Mouse (Mus musculus) kidney, embryonic 14.5 days (tissue): ENCODE measurements around the gene Maff. TPM values are rescaled to one million over a fixed set of nuclear protein-coding genes. Genes with fewer than 3 reads are reported as not detected.
A peak's percentile ranks its signal among the peaks of the same experiment; 100 is the strongest.

Experiments used
- ATAC-seq: fragments of 200-750 bp; cut with Nextera tagmentation; 2 replicates; pipeline ENCODE4 v1.8.0; 2017; ENCODE audit warnings: moderate number of reproducible peaks, mild to moderate bottlenecking, moderate TSS enrichment, moderate library complexity; ENCODE audit not compliant: low FRiP score, low TSS enrichment
- H3K27ac ChIP-seq: fragments of 300-500 bp; sonication (generic); 2 replicates; pipeline ENCODE4 v1.5.1; 2014; ENCODE audit warnings: low read depth, mild to moderate bottlenecking, low read length, moderate library complexity, mixed read lengths
- H3K27me3 ChIP-seq: fragments of 300-500 bp; sonication (generic); 2 replicates; pipeline ENCODE4 v1.6.1; 2014; ENCODE audit warnings: mild to moderate bottlenecking, low read length; ENCODE audit not compliant: control insufficient read depth, insufficient read depth
- H3K36me3 ChIP-seq: fragments of 300-500 bp; sonication (generic); 2 replicates; pipeline ENCODE4 v1.6.1; 2014; ENCODE audit warnings: low read length, mixed read lengths; ENCODE audit not compliant: control insufficient read depth, insufficient read depth
- H3K4me1 ChIP-seq: fragments of 300-500 bp; sonication (generic); 2 replicates; pipeline ENCODE4 v1.6.1; 2014; ENCODE audit warnings: low read length, mixed read lengths; ENCODE audit not compliant: control insufficient read depth, insufficient read depth
- H3K4me2 ChIP-seq: fragments of 300-500 bp; sonication (generic); replicated peaks from 2 replicates; pipeline ENCODE4 v1.6.1; 2014; ENCODE audit warnings: low read depth, mild to moderate bottlenecking, low read length
- H3K4me3 ChIP-seq: fragments of 300-500 bp; sonication (generic); 2 replicates; pipeline ENCODE4 v1.5.1; 2014; ENCODE audit warnings: mild to moderate bottlenecking, low read length
- H3K9ac ChIP-seq: fragments of 300-500 bp; sonication (generic); 2 replicates; pipeline ENCODE4 v1.6.1; 2014; ENCODE audit warnings: low read depth, mild to moderate bottlenecking, low read length, moderate library complexity
- H3K9me3 ChIP-seq: fragments of 300-500 bp; sonication (generic); 2 replicates; pipeline ENCODE4 v1.6.1; 2016; ENCODE audit warnings: low read length; ENCODE audit not compliant: control insufficient read depth
- WGBS: fragments of 180-500 bp; shearing (Covaris S2); extraction: QIAGEN DNeasy Blood & Tissue Kit; methylation state at CpG from one replicate; pipeline ENCODE4 v1.1.7; 2014; 5-methylcytosine and 5-hydroxymethylcytosine counted together
- polyA plus RNA-seq: library from polyadenylated mRNA; unstranded; fragments of >200 nt; fragmentation: Nextera tagmentation; extraction: Ambion mirVana; gene quantifications from 2 replicates; pipeline ENCODE4 v1.2.1, GENCODE M21; 2014

Maff gene
- polyA plus RNA-seq: 3.4 and 3.6 TPM in 2 replicates

DNA sequence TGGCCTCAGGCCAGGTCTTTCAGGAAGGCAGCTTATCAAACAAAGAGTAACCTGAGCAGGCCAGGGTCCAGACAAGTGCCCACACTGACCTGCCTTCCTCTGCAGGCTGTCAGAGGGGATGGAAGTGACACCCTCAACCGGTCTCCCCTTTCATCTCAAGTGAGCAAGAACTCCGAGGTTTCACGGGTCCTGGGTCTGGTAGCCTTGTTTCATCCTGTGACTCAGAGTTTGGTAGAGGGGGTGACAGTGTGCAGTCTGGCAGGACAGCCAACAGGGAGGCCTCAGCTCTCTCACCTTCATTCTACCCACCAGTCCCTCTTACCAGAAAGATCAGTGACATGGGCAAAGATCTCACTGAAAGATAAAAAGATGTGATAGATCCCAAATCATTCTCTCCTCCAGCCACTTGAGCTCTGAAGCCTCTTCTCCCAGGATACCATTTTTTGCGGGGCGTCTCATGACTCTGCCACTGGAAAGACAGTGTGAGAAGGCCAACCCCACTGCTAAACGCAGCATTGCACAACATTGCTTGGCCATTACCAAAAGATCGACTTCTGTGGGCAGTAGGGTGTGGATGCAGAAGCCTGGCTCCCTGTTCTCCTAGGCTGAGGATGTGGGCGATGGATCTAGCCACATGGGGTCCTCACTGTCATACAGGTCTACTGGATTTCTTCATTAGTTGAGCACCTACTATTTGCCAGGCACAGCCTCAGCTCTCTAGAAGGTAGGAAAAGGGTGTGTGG, at the start of gene Maff:
TSS of gene Maff (plus strand) at position 571 of the 743 bp plus-strand sequence.
- no peak for ATAC-seq
- Histone ChIP-seq H3K4me3 (peak within 1 kb of the TSS; percentile 62), H3K4me2 (peak within 1 kb of the TSS; percentile 85), H3K4me1 (peaks cover 8% of the 10 kb centered on the region), H3K9ac (peak within 1 kb of the TSS; percentile 79), H3K27me3 (no peaks in the 10 kb centered on the region), H3K36me3 (no peaks in the 10 kb centered on the region), H3K27ac (peak within 1 kb of the TSS; percentile 92), H3K9me3 (no peaks in the 10 kb centered on the region)
- WGBS: 52% methylated on average over 8 of the region's 8 CpGs

DNA sequence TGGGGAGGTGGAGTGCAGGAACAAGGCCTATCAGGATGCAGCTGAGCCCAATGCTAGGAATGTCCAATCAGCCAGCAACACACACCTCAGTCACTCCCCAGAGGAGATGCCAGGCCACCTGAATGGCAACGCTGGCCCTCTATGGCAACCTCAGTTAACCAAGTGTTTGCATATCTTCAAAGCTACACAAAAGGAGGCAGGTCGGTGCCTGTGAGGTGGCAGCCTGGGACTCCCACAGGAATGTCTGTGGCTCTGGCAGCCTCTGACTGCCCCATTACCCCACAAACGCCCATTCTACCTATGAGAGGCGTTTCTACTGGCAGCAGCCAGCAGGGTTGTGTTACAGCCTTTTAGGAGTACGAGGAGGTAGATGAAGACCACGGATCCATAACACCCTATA, 47.9 kb upstream of the Maff start:
- no peak for ATAC-seq
- 89% methylated on average over 6 of the region's 6 CpGs for WGBS

DNA sequence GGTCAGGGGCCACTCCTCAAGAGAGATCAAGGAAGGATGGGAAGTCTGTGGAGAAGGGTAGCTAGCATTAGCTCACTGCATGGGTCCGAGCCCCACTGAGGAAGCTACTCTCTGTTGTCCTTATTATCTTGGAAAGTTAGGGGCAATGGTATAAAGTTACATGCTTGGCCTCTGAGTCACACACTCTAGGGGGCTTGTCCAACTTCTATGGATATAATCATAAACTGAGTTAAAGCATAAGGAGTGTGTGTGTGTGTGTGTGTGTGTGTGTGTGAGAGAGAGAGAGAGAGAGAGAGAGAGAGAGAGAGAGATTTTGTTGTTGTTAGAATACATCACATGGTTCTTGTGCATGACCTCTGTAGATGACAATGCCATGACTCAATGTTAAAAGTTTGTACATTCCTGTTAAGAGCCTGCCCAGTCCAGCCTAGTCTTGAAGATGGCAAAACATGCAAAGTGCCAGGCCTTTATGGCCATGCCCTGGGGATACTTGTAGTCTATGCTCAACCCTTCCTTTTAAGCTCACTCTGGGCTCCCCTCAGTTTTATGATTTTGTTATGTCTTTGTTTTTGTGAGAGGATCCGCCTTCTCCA, 46.8 kb upstream of the Maff start:
- H3K4me3 ChIP-seq: no peak overlapping the region
- no peak overlapping the region for H3K27ac ChIP-seq
- no peak overlapping the region for H3K9ac ChIP-seq
- no peaks in the 10 kb centered on the region for H3K4me1 ChIP-seq
- no peak for ATAC-seq
- H3K36me3 ChIP-seq: peaks cover 2% of the 10 kb centered on the region; the same call in 1 of the 2 replicates
- WGBS: 67% methylated on average over 2 of the region's 2 CpGs
- H3K9me3 ChIP-seq: no peaks in the 10 kb centered on the region
- no peak overlapping the region for H3K4me2 ChIP-seq
- no peaks in the 10 kb centered on the region for H3K27me3 ChIP-seq

More for the DNA sequence above, 47.9 kb upstream of the Maff start:
- Histone ChIP-seq H3K27me3 (no peaks in the 10 kb centered on the region), H3K9ac (no peak overlapping the region), H3K36me3 (peaks cover 2% of the 10 kb centered on the region; the same call in 1 of the 2 replicates), H3K9me3 (no peaks in the 10 kb centered on the region), H3K4me2 (no peak overlapping the region), H3K4me3 (no peak overlapping the region), H3K4me1 (no peaks in the 10 kb centered on the region), H3K27ac (no peak overlapping the region)

DNA sequence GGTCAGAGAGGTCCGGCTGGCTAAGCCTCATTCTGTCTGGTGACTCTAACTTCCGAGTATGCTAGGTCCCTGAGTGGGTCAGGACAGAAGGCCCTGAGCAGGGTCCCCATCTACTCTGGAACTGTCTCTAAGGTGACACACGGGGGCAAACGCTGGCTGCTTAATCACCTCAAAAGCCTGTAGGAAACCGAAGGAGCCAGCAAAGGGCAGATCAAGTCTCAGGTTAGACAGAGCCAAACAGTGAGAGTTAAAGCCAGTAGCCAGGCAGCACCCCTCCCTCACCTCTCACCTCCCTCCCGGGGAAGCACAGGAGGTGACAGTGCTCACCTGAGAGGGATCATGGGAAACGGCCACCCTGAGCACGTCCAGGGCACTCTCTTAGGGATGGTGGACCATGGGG, 42.7 kb upstream of the Maff start:
- no peak overlapping the region for H3K4me2 ChIP-seq
- WGBS: 84% methylated on average over 8 of the region's 8 CpGs
- H3K9me3 ChIP-seq: no peaks in the 10 kb centered on the region
- no peaks in the 10 kb centered on the region for H3K4me1 ChIP-seq
- no peak overlapping the region for H3K27ac ChIP-seq
- H3K4me3 ChIP-seq: no peak overlapping the region
- ATAC-seq: no peak
- H3K9ac ChIP-seq: no peak overlapping the region
- no peaks in the 10 kb centered on the region; the same call in 1 of the 2 replicates for H3K27me3 ChIP-seq
- peaks cover 13% of the 10 kb centered on the region; the same call in 1 of the 2 replicates for H3K36me3 ChIP-seq

DNA sequence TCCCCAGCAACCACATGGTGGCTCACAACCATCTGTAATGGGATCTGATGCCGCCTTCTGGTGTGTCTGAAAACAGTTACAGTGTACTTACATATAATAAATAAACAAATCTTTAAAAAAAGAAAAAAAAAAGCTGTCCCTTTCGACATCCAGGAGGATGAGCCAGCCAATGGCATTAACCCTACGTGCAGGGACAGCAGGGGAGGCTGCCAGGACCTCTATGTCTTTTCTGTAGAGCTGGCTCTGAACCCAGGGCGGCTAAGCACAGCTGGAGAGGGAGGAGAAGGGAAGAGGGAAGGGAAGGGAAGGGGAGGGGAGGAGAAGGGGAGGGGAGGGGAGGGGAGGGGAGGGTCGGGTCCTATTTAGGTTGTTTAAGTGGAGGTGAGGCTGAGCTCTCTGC, 41.6 kb upstream of the Maff start:
- no peak overlapping the region for H3K4me3 ChIP-seq
- 70% methylated on average over 5 of the region's 5 CpGs for WGBS
- no peak overlapping the region for H3K9ac ChIP-seq
- no peaks in the 10 kb centered on the region; the same call in 1 of the 2 replicates for H3K27me3 ChIP-seq
- ATAC-seq: no peak
- H3K4me1 ChIP-seq: no peaks in the 10 kb centered on the region
- H3K36me3 ChIP-seq: peaks cover 13% of the 10 kb centered on the region; the same call in 1 of the 2 replicates
- no peak overlapping the region for H3K4me2 ChIP-seq
- no peak overlapping the region for H3K27ac ChIP-seq
- no peaks in the 10 kb centered on the region for H3K9me3 ChIP-seq

DNA sequence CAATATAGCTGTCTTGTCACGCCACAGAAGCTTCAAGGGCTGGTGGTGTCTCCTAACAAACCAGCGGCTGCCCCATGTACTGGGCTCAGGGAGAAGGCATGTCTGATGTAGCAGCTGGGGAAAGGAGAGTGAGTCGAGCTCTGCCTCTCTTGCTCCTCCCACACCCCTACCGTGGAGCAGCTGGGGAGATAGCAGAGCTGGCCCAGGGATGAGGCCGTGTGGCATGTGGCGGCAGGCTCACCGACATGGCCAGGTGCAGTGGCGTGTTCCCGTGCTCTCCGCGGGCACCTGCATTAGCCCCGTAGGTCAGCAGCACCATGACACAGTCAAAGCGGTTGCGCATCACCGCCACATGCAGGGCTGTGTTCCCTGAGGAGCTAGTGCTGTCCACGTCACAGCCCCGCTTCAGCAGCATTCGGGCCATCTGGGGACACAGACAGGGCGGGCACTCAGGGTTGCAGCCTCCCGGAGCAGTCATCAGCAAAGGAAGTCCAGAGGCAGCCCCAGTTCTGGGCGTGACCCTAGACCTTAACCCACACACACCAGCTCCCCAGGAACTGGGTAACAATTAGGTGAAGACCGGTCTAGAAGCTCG, 40.3 kb upstream of the Maff start:
- ATAC-seq: no peak
- H3K27ac ChIP-seq: no peak overlapping the region
- no peak overlapping the region for H3K4me3 ChIP-seq
- no peak overlapping the region for H3K4me2 ChIP-seq
- H3K9me3 ChIP-seq: no peaks in the 10 kb centered on the region
- no peak overlapping the region for H3K9ac ChIP-seq
- peaks cover 18% of the 10 kb centered on the region; the same call in 1 of the 2 replicates for H3K36me3 ChIP-seq
- no peaks in the 10 kb centered on the region; the same call in 1 of the 2 replicates for H3K27me3 ChIP-seq
- no peaks in the 10 kb centered on the region for H3K4me1 ChIP-seq
- 81% methylated on average over 23 of the region's 23 CpGs for WGBS

DNA sequence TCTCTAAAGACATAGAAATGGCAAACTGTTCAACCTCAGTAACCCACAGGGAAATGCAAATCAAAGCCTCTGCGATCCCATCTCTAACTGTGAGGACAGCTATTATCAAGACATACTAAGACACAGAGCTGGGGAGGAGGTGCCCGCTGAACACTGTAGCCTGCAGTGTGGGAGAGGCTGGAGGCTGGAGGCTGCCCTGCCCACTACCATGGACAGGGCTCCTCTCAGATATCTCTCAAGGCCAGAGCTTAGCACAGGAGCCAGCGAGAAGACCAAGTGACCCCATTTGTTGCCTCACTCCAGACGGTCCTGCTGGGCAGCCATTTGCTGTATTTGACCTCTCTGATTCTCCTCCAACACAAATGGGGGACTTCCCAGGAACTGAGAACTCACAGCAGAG, 38.6 kb upstream of the Maff start:
- Histone ChIP-seq H3K4me3 (no peak overlapping the region), H3K36me3 (peaks cover 16% of the 10 kb centered on the region; the same call in 1 of the 2 replicates), H3K9ac (no peak overlapping the region), H3K4me2 (no peak overlapping the region), H3K27me3 (no peaks in the 10 kb centered on the region; the same call in 1 of the 2 replicates), H3K9me3 (no peaks in the 10 kb centered on the region), H3K27ac (no peak overlapping the region), H3K4me1 (no peaks in the 10 kb centered on the region)
- 51% methylated on average over 4 of the region's 4 CpGs for WGBS
- ATAC-seq: no peak

DNA sequence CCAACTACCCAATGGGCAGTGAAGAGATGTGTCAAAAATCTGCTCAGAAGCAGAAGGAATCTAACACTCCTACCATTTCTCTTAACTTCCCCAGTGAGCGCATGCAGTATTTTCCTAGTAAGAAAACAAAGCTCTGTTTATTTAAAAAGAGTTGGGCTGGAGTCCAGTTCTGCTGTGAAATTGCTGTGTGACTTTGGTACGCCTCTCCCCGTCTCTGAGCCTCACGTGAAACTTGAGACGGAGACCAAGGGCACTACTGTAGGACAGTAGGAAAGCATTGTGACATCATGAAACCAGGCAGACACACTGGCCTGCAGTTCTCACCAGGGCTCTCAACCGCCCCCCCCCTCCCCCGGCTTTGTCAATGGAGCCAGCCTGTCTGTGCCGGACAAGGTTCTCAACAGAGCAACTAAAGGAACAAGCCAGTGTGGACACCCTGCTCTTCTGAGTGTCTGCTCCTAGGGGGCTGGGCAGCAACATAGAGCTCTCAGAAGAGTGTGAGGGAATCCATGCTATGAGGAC, 32.5 kb upstream of the Maff start:
- Histone ChIP-seq H3K36me3 (0 out of 2 replicates have a peak, but pooled peaks cover 5% of the 10 kb centered on the region), H3K4me3 (no peak overlapping the region), H3K4me1 (no peaks in the 10 kb centered on the region), H3K27me3 (no peaks in the 10 kb centered on the region), H3K27ac (no peak overlapping the region), H3K9me3 (no peaks in the 10 kb centered on the region), H3K4me2 (no peak overlapping the region), H3K9ac (no peak overlapping the region)
- WGBS: 76% methylated on average over 8 of the region's 8 CpGs
- ATAC-seq: no peak
